Mouse (Mus musculus) mouse embryonic stem cell (cell line): ENCODE measurements around the gene Corin.

Source experiments
- in situ Hi-C, 2 experiments: fragments of 300-500 bp; cut with MboI; formaldehyde crosslinking; loops; 1 replicate in 1 of 2; 3 replicates in 1 of 2; pipeline ENCODE4 v1.14.3; 2019 to 2020; ENCODE audit warnings: low sequenced_read_pairs in 2 of 2, low pct_unique_long_range_greater_than_20kb in 1 of 2, mixed read lengths in 1 of 2; ENCODE audit not compliant: unreplicated experiment in 1 of 2

Gene Corin

GRCm38 (mm10) chr5:72353746-72354145, 150.5 kb downstream of the Corin start:
- in situ Hi-C loops, result loop anchor here in 1 of 2 experiments (25.0 kb wide), 2 partner anchors 259 to 359 kb away; no protein-coding TSS in a partner anchor

- in situ Hi-C loops, result loop anchor here in 1 of 2 experiments (25.0 kb wide), 2 partner anchors 262 to 362 kb away; no protein-coding TSS in a partner anchor
These were observed 154.1 kb downstream of the Corin start for GRCm38 (mm10) chr5:72350081-72350758.

GRCm38 (mm10) chr5:72348591-72348990, 155.7 kb downstream of the Corin start:
- in situ Hi-C loops, result no loop called here

- in situ Hi-C loops, result no loop called here
These were observed 168.4 kb downstream of the Corin start for GRCm38 (mm10) chr5:72335873-72336272.

- in situ Hi-C loops, result no loop called here
These were observed 171.4 kb downstream of the Corin start for GRCm38 (mm10) chr5:72332901-72333300.

- in situ Hi-C loops, result no loop called here
These were observed 173.1 kb downstream of the Corin start for GRCm38 (mm10) chr5:72331217-72331616.

- in situ Hi-C loops, result no loop called here
These were observed 173.6 kb downstream of the Corin start for GRCm38 (mm10) chr5:72330648-72331047.

GRCm38 (mm10) chr5:72329453-72329852, 174.8 kb downstream of the Corin start:
- in situ Hi-C loops, result no loop called here

GRCm38 (mm10) chr5:72315282-72315681, 189.0 kb downstream of the Corin start:
- in situ Hi-C loops, result no loop called here

- in situ Hi-C loops, result no loop called here
These were observed 205.7 kb downstream of the Corin start for GRCm38 (mm10) chr5:72298418-72299104.

- in situ Hi-C loops, result no loop called here
These were observed 219.2 kb downstream of the Corin start for GRCm38 (mm10) chr5:72285077-72285476.

GRCm38 (mm10) chr5:72282907-72283306, 221.4 kb downstream of the Corin start:
- in situ Hi-C loops, result no loop called here

- in situ Hi-C loops, result loop anchor here (5.0 to 25.0 kb wide), 2 partner anchors 92 to 107 kb away; partner anchors contain the start of gene Commd8 (in 1 of the 2)
These were observed 234.6 kb downstream of the Corin start for GRCm38 (mm10) chr5:72269652-72270051.

GRCm38 (mm10) chr5:72269204-72269603, 235.1 kb downstream of the Corin start:
- in situ Hi-C loops, result loop anchor here (5.0 to 25.0 kb wide), 2 partner anchors 92 to 107 kb away; partner anchors contain the start of gene Commd8 (in 1 of the 2)

GRCm38 (mm10) chr5:72266955-72267535, 237.2 kb downstream of the Corin start:
- in situ Hi-C loops, result loop anchor here (5.0 to 25.0 kb wide), 2 partner anchors 90 to 105 kb away; partner anchors contain the start of gene Commd8 (in 1 of the 2)

GRCm38 (mm10) chr5:72264195-72264751, 240.0 kb downstream of the Corin start:
- in situ Hi-C loops, result loop anchor here in 1 of 2 experiments (25.0 kb wide), 1 partner anchor 102 kb away; the partner anchor contains the start of gene Commd8

GRCm38 (mm10) chr5:72261802-72262324, 242.4 kb downstream of the Corin start:
- in situ Hi-C loops, result loop anchor here in 1 of 2 experiments (25.0 kb wide), 1 partner anchor 100 kb away; the partner anchor contains the start of gene Commd8

- in situ Hi-C loops, result loop anchor here in 1 of 2 experiments (25.0 kb wide), 1 partner anchor 97 kb away; the partner anchor contains the start of gene Commd8
These were observed 245.0 kb downstream of the Corin start for GRCm38 (mm10) chr5:72259298-72259621.
